Mouse (Mus musculus): ENCODE results near the gene Sco1. TPM values are rescaled to one million over a fixed set of nuclear protein-coding genes. Genes with fewer than 3 reads are reported as not detected.

Gene Sco1
- 2.2 and 2.9 TPM in 2 replicates for polyA plus RNA-seq (2012; rRNA removed)
- polyA plus RNA-seq (2014; fragmentation: Nextera tagmentation; extraction: Ambion mirVana): 4.8 and 4.9 TPM in 2 replicates

- Histone ChIP-seq H3K9me3 (ENCODE audit: control insufficient read depth, low read length) (no peaks in the 10 kb centered on the region), H3K27ac (peak within 1 kb of the TSS; percentile 59), H3K4me2 (ENCODE audit: low read depth) (peak within 1 kb of the TSS; percentile 88), H3K4me1 (replicated peaks; ENCODE audit: control insufficient read depth in 2 of 2, insufficient read depth in 2 of 2, low read length in 1 of 2) (peaks cover 3 to 6% of the 10 kb centered on the region in 2 experiments; a peak in 3 of 4 replicates), H3K36me3 (replicated peaks; ENCODE audit: control insufficient read depth, insufficient read depth, low read depth) (peaks cover 11% of the 10 kb centered on the region), H3K4me3 (ENCODE audit: insufficient read depth in 1 of 2, low read depth in 2 of 2, low read length in 2 of 2) (peak within 1 kb of the TSS; percentile 80 to 97), H3K27me3 (ENCODE audit: control insufficient read depth, insufficient read depth, low read length) (no peaks in the 10 kb centered on the region), H3K9ac (replicated peaks) (peak within 1 kb of the TSS; percentile 78)
- peak; percentile 78 to 88 (median 84) for DNase-seq (ENCODE audit: low read depth in 3 of 3, low spot score in 3 of 3)
- under 1% methylated on average over 49 of the region's 50 CpGs for WGBS (ENCODE audit: insufficient replicate concordance)
- peak; percentile 93 for ATAC-seq (ENCODE audit: insufficient read depth)
- TF ChIP-seq EP300 (IDR thresholded peaks at IDR 0.05; ENCODE audit: low read depth) (no peak), CTCF (IDR thresholded peaks at IDR 0.05; ENCODE audit: low read depth) (peak; percentile 75)
Measured at GRCm38 (mm10) chr11:67052321-67052952, at the start of gene Sco1, which contains the start of gene Adprm. Gene Sco1 (plus strand): TSS chr11:67052670. Gene Adprm (minus strand): TSS chr11:67052594.

- no peak overlapping the region for H3K4me3 ChIP-seq (ENCODE audit: insufficient read depth in 1 of 2, low read depth in 2 of 2, low read length in 2 of 2)
- TF ChIP-seq EP300 (IDR thresholded peaks at IDR 0.05; ENCODE audit: low read depth): no peak
- TF ChIP-seq CTCF (IDR thresholded peaks at IDR 0.05; ENCODE audit: low read depth): no peak
- ATAC-seq (ENCODE audit: insufficient read depth) (no peak), DNase-seq (ENCODE audit: low read depth in 3 of 3, low spot score in 3 of 3) (no peak)
- H3K27me3 ChIP-seq (ENCODE audit: control insufficient read depth, insufficient read depth, low read length): no peaks in the 10 kb centered on the region
- H3K4me2 ChIP-seq (ENCODE audit: low read depth): no peak overlapping the region
- H3K4me1 ChIP-seq (replicated peaks; ENCODE audit: control insufficient read depth in 2 of 2, insufficient read depth in 2 of 2, low read length in 1 of 2): no peaks in the 10 kb centered on the region
- H3K9me3 ChIP-seq (ENCODE audit: control insufficient read depth, low read length): no peaks in the 10 kb centered on the region
- 7% methylated on average over 2 of the region's 2 CpGs for WGBS (ENCODE audit: insufficient replicate concordance)
- H3K9ac ChIP-seq (replicated peaks): no peak overlapping the region
- no peak overlapping the region for H3K27ac ChIP-seq
- no peaks in the 10 kb centered on the region for H3K36me3 ChIP-seq (replicated peaks; ENCODE audit: control insufficient read depth, insufficient read depth, low read depth)
Measured at GRCm38 (mm10) chr11:67002911-67003310, 49.6 kb upstream of the Sco1 start.

GRCm38 (mm10) chr11:67007961-67008360 lies 44.5 kb upstream of the Sco1 start:
- Histone ChIP-seq H3K4me3 (ENCODE audit: insufficient read depth in 1 of 2, low read depth in 2 of 2, low read length in 2 of 2) (no peak overlapping the region), H3K4me2 (ENCODE audit: low read depth) (no peak overlapping the region), H3K4me1 (replicated peaks; ENCODE audit: control insufficient read depth in 2 of 2, insufficient read depth in 2 of 2, low read length in 1 of 2) (no peaks in the 10 kb centered on the region), H3K9ac (replicated peaks) (no peak overlapping the region), H3K27me3 (ENCODE audit: control insufficient read depth, insufficient read depth, low read length) (no peaks in the 10 kb centered on the region), H3K9me3 (ENCODE audit: control insufficient read depth, low read length) (no peaks in the 10 kb centered on the region), H3K36me3 (replicated peaks; ENCODE audit: control insufficient read depth, insufficient read depth, low read depth) (no peaks in the 10 kb centered on the region), H3K27ac (no peak overlapping the region)
- DNase-seq (ENCODE audit: low read depth in 3 of 3, low spot score in 3 of 3) (no peak), ATAC-seq (ENCODE audit: insufficient read depth) (no peak)
- 73% methylated on average over 8 of the region's 8 CpGs for WGBS (ENCODE audit: insufficient replicate concordance)
- TF ChIP-seq EP300 (IDR thresholded peaks at IDR 0.05; ENCODE audit: low read depth): no peak
- no peak for TF ChIP-seq CTCF (IDR thresholded peaks at IDR 0.05; ENCODE audit: low read depth)

DNA sequence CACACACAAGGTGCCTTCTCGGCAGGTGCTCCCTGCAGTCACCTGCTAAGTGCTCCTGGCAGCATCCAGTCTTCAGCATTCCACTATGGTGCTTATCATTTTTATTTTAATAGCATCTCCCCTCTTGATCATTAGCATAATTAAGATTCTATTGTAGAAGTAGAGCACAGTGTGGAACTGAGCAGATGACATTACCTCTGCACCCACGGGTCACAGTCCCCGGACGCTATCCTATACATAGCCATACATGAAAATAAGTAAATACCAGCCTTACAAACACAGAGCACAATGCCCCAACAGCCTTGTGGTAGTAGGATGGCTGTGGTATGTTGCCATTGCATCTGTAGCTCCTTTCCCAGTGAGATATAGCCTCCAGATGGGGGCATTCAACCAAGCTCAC lies 43.9 kb upstream of the Sco1 start:
- H3K4me2 ChIP-seq (ENCODE audit: low read depth): no peak overlapping the region
- H3K27ac ChIP-seq: no peak overlapping the region
- DNase-seq (ENCODE audit: low read depth in 3 of 3, low spot score in 3 of 3): no peak
- TF ChIP-seq CTCF (IDR thresholded peaks at IDR 0.05; ENCODE audit: low read depth): no peak
- TF ChIP-seq EP300 (IDR thresholded peaks at IDR 0.05; ENCODE audit: low read depth): no peak
- no peaks in the 10 kb centered on the region for H3K4me1 ChIP-seq (replicated peaks; ENCODE audit: control insufficient read depth in 2 of 2, insufficient read depth in 2 of 2, low read length in 1 of 2)
- no peak for ATAC-seq (ENCODE audit: insufficient read depth)
- no peak overlapping the region for H3K4me3 ChIP-seq (ENCODE audit: insufficient read depth in 1 of 2, low read depth in 2 of 2, low read length in 2 of 2)
- 72% methylated on average over 4 of the region's 4 CpGs for WGBS (ENCODE audit: insufficient replicate concordance)
- H3K36me3 ChIP-seq (replicated peaks; ENCODE audit: control insufficient read depth, insufficient read depth, low read depth): no peaks in the 10 kb centered on the region
- no peaks in the 10 kb centered on the region for H3K9me3 ChIP-seq (ENCODE audit: control insufficient read depth, low read length)
- no peaks in the 10 kb centered on the region for H3K27me3 ChIP-seq (ENCODE audit: control insufficient read depth, insufficient read depth, low read length)
- no peak overlapping the region for H3K9ac ChIP-seq (replicated peaks)

GRCm38 (mm10) chr11:67010430-67010829 lies 42.0 kb upstream of the Sco1 start:
- Histone ChIP-seq H3K4me2 (ENCODE audit: low read depth) (no peak overlapping the region), H3K9me3 (ENCODE audit: control insufficient read depth, low read length) (no peaks in the 10 kb centered on the region), H3K36me3 (replicated peaks; ENCODE audit: control insufficient read depth, insufficient read depth, low read depth) (no peaks in the 10 kb centered on the region), H3K4me1 (replicated peaks; ENCODE audit: control insufficient read depth in 2 of 2, insufficient read depth in 2 of 2, low read length in 1 of 2) (no peaks in the 10 kb centered on the region), H3K27ac (no peak overlapping the region), H3K4me3 (ENCODE audit: insufficient read depth in 1 of 2, low read depth in 2 of 2, low read length in 2 of 2) (no peak overlapping the region), H3K27me3 (ENCODE audit: control insufficient read depth, insufficient read depth, low read length) (no peaks in the 10 kb centered on the region), H3K9ac (replicated peaks) (no peak overlapping the region)
- WGBS (ENCODE audit: insufficient replicate concordance): 6% methylated on average over 8 of the region's 8 CpGs
- DNase-seq (ENCODE audit: low read depth in 3 of 3, low spot score in 3 of 3) (no peak), ATAC-seq (ENCODE audit: insufficient read depth) (no peak)
- no peak for TF ChIP-seq EP300 (IDR thresholded peaks at IDR 0.05; ENCODE audit: low read depth)
- TF ChIP-seq CTCF (IDR thresholded peaks at IDR 0.05; ENCODE audit: low read depth): no peak
